Mouse (Mus musculus) splenic B cell, adult 2 months (primary cell): ENCODE measurements around the gene Disp1.

ENCODE experiments used
- DNase-seq: peaks from one replicate; pipeline ENCODE4 v3.0.0-alpha.2; 2011; ENCODE audit warnings: low read depth, low spot score
- H3K27me3 ChIP-seq: 2 replicates; pipeline ENCODE4 v1.6.1; 2012; ENCODE audit warnings: mild to moderate bottlenecking, low read length, moderate library complexity, mixed read lengths; ENCODE audit not compliant: control insufficient read depth, poor library complexity, insufficient read depth, severe bottlenecking
- H3K36me3 ChIP-seq: 2 replicates; pipeline ENCODE4 v1.6.1; 2012; ENCODE audit warnings: mild to moderate bottlenecking, low read length, moderate library complexity, mixed read lengths; ENCODE audit not compliant: control insufficient read depth, poor library complexity, insufficient read depth, severe bottlenecking

The Disp1 gene

DNA sequence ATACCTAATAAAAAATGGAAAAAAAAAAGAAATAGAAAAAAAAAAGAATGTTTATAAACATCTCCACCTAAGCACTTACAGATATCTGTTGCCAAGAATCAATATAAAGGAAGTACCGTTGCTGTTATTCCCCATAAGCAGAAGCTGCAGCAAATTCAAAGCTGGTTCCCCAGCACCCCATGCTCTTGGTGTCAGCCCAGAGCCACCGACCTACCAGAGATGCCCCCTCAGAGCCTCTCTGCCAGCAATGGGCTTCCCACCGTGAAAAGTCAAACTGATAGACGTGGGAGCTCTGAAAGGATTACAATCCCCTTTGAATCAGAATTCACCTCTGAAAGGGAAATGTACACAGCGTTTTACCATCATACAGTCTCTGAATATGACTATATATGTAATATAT is 78.8 kb downstream of the Disp1 start:
- H3K36me3 ChIP-seq, result no peaks in the 10 kb centered on the region
- no peak for DNase-seq
- H3K27me3 ChIP-seq, result no peaks in the 10 kb centered on the region

DNA sequence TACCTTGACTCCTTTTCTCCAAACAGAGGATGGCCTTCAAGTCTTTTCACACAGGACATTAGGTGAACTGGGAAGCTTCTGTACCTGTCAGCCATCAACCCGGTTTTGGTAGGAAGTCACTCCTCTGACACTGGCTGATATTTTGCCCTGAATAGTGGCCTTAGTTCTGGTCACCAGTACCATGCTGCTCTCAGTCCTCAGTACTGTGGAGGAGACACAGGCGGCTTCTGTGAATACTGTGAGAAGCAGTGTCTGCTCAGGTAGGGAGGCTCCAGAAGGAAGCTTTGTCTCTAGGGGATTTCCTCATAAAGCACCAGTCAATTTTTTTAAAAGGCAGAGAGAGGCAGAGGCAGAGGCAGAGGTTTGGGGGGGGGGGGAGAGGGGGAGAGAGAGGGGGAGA is 80.0 kb downstream of the Disp1 start:
- H3K36me3 ChIP-seq, result no peaks in the 10 kb centered on the region
- no peak for DNase-seq
- no peaks in the 10 kb centered on the region for H3K27me3 ChIP-seq

DNA sequence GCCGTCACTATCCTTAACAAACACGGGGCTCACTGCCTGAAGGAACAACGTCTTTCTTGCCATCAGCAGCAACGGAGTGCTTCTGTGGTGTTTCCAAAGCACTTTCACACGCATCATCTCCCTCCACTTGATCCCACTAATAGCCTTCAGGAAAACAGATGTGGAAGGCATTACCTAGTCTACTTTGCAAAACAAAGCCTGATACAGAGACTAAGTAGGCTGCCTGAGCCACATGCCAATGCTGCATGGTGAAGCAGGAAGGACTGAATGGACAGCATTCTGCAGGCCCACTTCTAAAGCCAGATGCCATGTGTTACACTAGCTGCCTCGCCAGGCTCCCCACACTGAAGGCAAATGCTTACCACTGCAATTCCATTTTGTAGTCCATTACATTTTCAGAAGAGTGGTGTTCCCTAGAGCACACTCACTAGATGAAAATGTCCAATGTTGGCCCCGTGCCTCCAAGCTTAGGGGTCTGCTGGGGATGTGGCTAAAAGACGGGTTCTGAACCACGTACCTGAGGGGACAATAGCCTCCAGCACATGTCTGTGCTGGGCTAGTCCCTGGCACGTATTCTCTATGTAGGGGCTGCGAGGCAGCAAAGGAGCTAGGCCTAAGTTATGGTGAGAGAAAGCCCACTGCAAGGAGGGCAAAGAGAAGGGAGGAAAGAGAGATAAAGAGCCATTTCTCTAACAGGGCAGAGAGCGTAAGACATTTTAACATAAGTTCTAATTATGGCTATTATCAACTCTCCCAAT is 80.6 kb downstream of the Disp1 start:
- DNase-seq, result no peak
- H3K27me3 ChIP-seq, result no peaks in the 10 kb centered on the region

DNA sequence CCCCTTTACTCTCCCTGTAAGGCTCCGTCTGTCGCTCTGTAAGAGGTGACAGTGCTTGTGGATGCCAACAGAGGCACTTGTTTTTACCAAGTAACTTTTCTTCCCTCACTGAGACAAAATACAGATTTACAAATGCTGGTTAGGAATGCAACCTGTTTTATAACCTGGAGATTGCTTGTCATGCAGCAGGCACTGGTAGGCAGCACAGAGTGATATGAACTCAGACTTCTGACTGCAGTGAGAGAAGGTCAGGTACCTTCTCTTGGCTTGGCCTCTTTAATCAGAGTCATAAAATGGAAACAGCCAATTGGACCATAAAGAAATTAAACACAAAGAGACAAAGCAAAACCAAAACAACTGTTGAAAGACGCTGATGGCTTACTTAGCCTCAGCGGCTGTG is 83.2 kb downstream of the Disp1 start:
- Histone ChIP-seq H3K36me3 (no peaks in the 10 kb centered on the region), H3K27me3 (no peaks in the 10 kb centered on the region)
- DNase-seq, result no peak

More for the DNA sequence above, 80.6 kb downstream of the Disp1 start:
- no peaks in the 10 kb centered on the region for H3K36me3 ChIP-seq

DNA sequence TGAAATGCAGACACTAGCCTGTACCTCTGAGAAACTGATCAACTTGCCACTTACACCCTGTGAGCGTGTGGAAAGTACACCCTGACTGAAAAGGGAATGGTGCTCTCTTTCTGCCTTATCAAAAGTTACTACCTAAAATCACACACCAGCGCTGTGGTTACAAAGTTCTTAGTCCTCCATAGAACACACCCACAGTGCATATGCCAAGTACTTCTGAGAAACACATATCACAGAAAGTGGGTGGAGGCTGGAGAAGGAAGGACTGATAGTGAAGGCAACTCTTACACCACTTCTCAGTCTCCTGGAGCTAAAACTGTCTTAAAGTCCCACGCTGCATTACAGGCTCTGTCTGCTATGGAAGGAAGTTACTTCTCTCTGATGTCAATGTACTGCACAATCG is 86.9 kb downstream of the Disp1 start:
- no peak for DNase-seq
- Histone ChIP-seq H3K36me3 (no peaks in the 10 kb centered on the region), H3K27me3 (no peaks in the 10 kb centered on the region)

DNA sequence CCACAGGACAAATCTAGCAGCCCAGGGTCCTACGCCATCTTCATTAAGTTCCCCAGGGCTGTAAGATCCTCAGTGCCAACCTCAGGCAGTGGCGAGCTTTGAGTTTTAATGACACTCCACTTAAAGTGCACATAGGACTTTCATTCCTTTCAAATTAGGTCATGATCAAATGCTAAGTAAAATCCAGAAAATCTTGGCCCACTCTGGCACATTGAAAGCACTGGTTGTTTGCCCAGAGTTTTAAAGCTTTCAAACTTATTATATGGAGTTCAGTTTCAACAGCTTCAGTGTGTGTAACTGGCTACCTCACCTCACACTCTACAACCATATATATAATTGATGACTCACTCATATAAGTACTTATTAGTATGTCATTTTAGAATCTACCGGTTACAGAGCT is 87.9 kb downstream of the Disp1 start:
- no peaks in the 10 kb centered on the region for H3K36me3 ChIP-seq
- H3K27me3 ChIP-seq, result no peaks in the 10 kb centered on the region
- no peak for DNase-seq

DNA sequence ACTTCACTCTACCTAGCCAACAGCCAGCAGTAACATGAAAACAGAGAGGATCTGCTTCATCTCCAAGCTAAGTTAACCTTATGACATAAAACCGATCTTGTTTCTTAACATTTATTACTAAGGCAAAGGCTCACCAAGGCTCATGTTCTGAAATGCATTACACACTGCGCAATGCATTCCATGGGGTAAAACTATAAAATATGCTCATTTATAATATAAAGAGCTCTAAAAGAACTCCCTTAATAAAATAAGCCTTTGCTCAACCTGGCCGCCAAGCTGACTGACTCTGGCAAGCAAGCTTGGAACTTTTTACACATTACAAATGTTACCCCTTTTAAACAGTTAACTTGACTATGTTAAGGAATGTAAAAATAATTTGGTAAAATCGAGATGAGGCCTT is 94.1 kb downstream of the Disp1 start:
- no peaks in the 10 kb centered on the region for H3K27me3 ChIP-seq
- no peaks in the 10 kb centered on the region for H3K36me3 ChIP-seq
- DNase-seq, result no peak

DNA sequence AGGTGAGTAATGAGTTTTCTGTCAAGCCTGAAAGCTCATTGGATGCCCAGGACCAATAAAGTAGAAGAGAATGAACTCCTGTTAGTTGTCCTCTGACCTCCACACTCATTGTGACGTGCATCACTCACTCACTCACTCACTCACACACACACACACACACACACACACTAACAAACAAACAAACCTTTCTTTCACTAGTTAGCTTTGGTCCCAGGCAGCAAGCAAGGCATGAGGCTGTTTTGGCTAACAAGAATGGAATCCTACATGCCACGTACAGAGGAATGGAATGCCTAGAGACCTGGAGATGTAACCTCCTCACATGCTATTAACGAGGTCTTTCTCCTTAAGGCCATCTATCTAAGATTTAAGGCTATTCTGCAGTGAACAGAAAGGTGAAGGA is 97.6 kb downstream of the Disp1 start:
- no peaks in the 10 kb centered on the region for H3K27me3 ChIP-seq
- H3K36me3 ChIP-seq, result no peaks in the 10 kb centered on the region
- DNase-seq, result no peak

DNA sequence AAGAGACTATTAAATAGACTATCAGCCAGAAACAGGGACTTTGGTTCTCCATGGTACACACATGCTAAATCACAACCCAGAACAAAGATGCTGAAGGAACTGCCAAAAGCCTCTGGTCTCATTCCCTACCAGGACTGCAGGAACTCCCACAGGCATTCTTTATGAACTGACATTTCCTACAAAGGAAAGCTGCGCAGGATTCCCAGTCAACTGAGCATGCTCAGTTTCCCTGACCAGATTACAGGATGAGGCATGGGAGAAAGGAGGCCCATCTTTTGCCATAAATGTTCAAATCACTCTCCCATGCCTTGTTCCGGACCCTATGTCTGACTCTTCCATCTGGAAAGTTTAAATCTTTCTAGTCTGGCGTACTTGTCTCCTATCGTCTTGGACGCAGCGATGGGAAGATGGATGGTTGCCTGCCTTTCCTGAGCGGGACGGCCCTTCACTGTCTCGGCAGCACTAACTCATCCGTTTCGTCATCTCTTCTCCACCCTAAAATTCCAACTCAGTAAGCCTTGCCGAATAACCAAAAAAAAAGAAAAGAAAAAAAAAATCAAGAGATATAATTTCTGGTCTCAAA is 100.9 kb downstream of the Disp1 start:
- Histone ChIP-seq H3K27me3 (no peaks in the 10 kb centered on the region), H3K36me3 (no peaks in the 10 kb centered on the region)
- no peak for DNase-seq

DNA sequence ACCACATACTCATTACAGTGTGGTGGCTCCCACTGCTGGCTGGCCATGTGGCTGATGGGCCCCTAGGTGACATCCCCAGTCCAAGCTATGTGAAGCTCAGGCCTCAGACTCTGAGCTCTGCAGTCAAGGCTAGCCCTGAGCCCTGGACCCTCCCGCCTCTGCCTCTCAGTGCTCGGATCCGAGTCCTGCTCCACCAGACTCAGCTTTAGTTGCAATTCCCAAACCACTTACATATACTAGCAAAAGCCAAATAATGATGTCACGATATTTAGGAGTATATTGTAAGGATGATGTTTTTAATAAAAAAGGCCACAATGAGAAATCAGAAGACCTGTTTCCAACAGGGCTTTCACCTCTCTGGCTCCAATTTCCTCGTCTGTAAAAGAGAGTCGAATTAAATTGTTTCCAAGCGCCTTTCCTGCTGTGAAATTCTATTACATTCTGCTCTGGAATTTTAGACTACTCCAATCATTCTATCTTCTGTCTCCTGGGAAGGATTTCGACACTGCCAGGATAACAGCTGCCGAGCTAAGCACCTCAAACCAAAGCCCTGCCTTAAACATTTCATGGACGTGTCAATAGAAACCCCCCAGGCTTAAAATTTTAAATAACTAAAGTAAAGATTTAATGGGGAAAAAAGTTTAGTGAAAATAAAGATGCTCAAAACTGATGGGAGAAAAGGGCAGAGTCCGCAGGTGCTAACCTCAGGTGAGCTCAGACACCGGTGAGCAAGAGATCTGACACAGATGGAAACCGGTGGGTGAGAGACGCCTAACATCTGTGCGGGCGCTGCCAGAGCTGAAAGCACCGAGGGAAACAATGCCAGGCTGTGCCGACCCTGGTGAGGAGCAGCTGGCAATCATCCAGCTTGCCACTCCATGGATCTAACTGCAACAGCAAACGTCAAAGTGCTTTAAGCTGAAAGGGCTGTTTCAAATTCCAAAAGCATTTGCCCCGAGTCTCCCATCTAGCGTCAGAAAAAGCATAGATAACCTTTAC is 103.2 kb downstream of the Disp1 start:
- H3K36me3 ChIP-seq, result no peaks in the 10 kb centered on the region

DNA sequence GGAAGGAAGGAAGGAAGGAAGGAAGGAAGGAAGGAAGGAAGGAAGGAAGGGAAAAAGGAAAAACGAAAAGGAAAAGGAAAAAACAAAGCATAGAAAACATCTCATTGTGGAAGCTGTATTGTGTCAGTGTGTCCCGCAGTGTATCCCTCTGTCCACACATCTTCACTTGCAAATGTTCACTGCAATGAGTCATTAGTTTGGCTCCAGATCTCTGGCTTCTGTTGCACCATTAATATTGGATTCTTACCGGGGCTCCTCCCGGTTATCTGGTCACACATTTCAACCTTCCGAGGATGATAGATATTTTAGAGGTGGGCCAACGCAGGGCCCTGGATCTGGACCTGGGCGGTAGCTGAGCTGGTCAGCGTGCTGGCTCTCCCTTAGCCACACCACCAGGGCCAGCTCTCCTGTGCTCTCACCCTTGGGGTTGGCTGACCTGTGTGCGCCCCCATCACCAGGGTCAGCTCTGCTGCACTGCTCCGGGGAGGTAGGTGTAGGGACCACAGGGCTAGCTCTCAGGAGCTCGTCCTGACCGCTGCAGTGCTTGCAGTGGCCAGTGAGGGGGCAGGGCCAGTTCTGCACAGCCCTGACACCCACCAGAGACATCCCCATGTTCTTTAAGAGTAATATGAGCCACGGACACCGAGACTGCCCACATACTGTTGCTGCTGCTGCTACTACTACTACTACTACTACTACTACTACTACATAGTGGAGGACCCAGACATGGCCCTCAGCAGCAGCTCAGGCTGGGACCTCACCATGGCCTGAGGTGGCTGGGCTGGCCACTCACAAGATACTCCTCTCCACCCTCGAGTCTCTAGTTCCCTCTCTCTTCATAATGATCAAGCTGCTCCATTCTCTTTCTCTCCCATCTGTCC is 104.1 kb downstream of the Disp1 start:
- no peak for DNase-seq
- H3K36me3 ChIP-seq, result no peaks in the 10 kb centered on the region
- no peaks in the 10 kb centered on the region for H3K27me3 ChIP-seq

More for the DNA sequence above, 103.2 kb downstream of the Disp1 start:
- H3K27me3 ChIP-seq, result no peaks in the 10 kb centered on the region
- DNase-seq, result no peak

DNA sequence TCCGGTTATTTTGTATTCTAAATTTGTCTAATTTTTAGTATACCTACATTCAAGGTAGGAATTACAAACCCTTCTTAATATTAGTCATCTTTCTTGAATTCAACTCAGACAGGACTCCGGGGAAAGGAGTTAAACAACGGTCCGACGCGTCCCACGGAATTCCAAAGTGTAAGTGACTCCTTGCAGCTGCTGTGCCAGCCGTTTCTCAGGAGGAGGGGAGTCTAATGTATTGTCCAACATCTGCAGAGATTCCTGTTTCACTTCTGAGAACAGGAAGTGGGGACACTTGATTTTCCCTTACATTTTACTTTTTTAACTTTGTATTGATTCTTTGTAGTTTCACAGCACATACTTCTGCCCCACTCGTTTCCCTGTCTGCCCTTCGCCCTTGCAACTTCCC is 104.9 kb downstream of the Disp1 start:
- H3K36me3 ChIP-seq, result no peaks in the 10 kb centered on the region
- H3K27me3 ChIP-seq, result no peaks in the 10 kb centered on the region
- no peak for DNase-seq

DNA sequence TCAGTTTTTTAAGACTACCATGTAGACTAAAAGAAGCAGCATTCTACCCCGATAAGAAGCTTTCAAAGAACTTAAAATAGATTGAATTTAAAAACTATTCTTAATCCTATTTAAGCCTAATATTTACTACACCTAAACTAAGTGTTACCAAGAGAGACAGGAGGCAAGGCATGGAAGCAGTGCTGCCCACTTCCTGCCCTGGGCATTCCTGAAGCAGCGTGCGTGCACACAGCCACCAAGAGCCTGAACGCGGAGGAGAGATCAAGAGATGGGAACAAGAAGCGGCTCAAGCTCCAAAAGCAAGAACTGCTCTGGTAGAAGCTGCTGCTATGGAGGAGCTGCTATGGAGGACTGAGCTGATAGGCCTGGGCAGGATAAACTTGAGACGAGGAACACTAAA is 106.2 kb downstream of the Disp1 start:
- no peak for DNase-seq
- Histone ChIP-seq H3K36me3 (no peaks in the 10 kb centered on the region), H3K27me3 (no peaks in the 10 kb centered on the region)

DNA sequence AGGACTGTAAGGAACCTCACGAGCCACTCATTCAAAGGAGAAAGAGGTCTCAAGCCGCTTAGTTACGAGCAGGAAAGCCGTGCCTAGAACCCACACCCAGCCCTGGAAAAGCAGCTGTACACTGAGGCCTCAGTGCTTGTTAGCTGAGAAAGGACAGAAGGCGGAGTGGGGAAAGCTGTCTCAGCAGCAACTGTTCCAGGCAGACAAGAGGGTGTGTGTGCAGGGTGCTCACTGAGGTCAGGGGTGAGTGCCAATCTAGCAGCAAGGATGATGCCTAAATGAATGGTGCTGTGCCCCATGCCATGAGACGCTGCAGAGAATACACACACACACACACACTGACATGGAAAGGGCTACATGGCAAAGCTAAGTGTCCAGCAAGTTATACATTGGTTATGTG is 106.8 kb downstream of the Disp1 start:
- Histone ChIP-seq H3K36me3 (no peaks in the 10 kb centered on the region), H3K27me3 (no peaks in the 10 kb centered on the region)
- no peak for DNase-seq
